Mouse (Mus musculus) erythroblast, embryonic 14.5 days (primary cell): Measurements from ENCODE around the gene Ppp1r14c. TPM values are rescaled to one million over a fixed set of nuclear protein-coding genes. Genes with fewer than 3 reads are reported as not detected.

Experiments
- H3K27me3 ChIP-seq: 2 replicates; pipeline ENCODE4 v1.6.1; 2012; ENCODE audit warnings: inconsistent platforms; ENCODE audit not compliant: control insufficient read depth
- H3K36me3 ChIP-seq: 2 replicates; pipeline ENCODE4 v1.6.1; 2012; ENCODE audit warnings: mild to moderate bottlenecking, inconsistent platforms; ENCODE audit not compliant: control insufficient read depth
- H3K4me1 ChIP-seq: 2 replicates; pipeline ENCODE4 v1.6.1; 2012; ENCODE audit warnings: inconsistent platforms; ENCODE audit not compliant: control insufficient read depth
- H3K4me3 ChIP-seq: replicated peaks from 2 replicates; pipeline ENCODE3; 2012; ENCODE audit warnings: moderate library complexity, mild to moderate bottlenecking, inconsistent platforms
- H3K9me3 ChIP-seq: 2 replicates; pipeline ENCODE4 v1.6.1; 2012; ENCODE audit warnings: low read length, inconsistent platforms, mixed read lengths; ENCODE audit not compliant: control insufficient read depth
- GATA1 ChIP-seq: IDR thresholded peaks from 2 replicates; pipeline ENCODE4 v1.6.1; 2012; ENCODE audit warnings: low read length, inconsistent platforms, mixed read lengths
- TAL1 ChIP-seq: IDR thresholded peaks from 3 replicates; pipeline ENCODE4 v1.6.1; 2012; ENCODE audit warnings: low read length, inconsistent platforms, mixed read lengths
- polyA plus RNA-seq: library from polyadenylated mRNA; stranded (reverse); fragments of >175 nt; gene quantifications from 2 replicates; pipeline ENCODE4 v1.2.3, GENCODE M21; 2012

Gene Ppp1r14c
- polyA plus RNA-seq, 1 experiment: not detected

DNA sequence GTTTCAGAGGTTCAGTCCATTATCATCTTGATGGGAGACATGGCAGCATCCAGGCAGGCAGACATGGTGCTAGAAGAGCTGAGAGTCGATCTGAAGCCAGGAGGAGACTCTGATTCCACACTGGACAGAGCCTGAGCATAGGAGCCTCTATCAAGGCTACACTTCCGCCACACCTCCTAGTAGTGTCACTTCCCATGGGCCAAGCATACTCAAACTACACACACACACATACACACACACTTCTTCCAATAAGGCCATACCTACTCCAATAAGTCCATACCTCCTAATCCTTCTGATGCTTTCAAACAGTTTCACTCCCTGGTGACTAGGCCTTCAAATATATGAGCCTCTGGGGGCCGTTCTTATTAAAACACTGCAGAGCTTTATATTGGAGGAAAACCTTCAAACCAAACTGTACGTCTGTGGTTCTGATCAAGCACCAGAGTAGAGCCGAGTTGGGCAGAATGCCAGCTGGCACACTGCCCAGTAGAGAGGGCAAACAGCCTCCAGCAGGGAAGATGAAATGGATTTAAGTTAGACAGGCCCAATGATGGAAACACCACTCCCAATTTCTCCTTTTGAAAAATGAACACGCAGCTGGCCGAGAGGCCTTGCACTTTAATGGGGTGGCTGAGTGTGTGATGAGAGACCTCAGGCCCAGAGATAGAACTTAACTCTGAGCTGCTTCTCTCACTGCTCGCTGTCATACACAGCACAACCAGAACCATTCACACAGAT, 141.8 kb downstream of the Ppp1r14c start:
- TF ChIP-seq GATA1: no peak
- TF ChIP-seq TAL1: no peak
- Histone ChIP-seq H3K4me1 (no peaks in the 10 kb centered on the region), H3K4me3 (no peak overlapping the region), H3K36me3 (no peaks in the 10 kb centered on the region), H3K9me3 (no peaks in the 10 kb centered on the region), H3K27me3 (no peaks in the 10 kb centered on the region)

DNA sequence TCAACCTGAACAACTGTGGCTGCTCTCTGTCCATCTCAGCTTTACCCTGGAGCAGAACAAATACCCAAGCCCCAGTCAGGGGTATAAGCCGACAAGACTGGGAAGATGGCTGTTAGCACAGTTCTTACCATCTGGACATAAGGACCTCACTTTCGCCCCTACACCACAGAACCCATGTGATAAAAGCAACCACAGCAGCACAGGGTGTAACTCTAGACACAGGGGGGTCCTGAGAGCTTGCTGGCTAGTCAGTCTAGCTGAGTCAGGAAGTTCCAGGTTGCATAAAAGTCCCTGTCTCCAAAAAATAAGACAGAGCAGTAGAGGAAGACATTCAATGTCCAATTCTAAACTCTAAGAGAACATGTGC, 142.3 kb downstream of the Ppp1r14c start:
- Histone ChIP-seq H3K4me1 (no peaks in the 10 kb centered on the region), H3K27me3 (no peaks in the 10 kb centered on the region), H3K9me3 (no peaks in the 10 kb centered on the region), H3K4me3 (no peak overlapping the region), H3K36me3 (no peaks in the 10 kb centered on the region)
- TF ChIP-seq TAL1: no peak
- no peak for TF ChIP-seq GATA1

DNA sequence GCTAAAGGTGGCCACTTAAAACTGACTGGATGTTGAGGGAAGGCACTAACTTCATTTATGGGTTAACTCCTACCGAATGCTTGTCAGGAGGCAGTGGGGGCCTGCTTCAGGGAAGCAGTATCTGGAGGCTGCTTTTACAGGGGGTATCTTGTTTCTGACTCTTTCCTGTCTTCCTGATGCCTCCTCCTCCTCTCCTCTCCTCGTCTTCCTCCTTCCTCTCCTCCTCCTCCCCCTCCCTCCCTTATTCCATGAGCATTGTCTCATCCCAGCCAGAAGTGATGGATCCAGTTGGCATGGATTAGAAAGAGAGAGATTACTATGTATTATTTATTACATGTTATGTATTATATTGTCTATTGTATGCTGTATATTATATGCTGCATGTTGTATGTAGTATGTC, 142.9 kb downstream of the Ppp1r14c start:
- no peak overlapping the region for H3K4me3 ChIP-seq
- H3K27me3 ChIP-seq: no peaks in the 10 kb centered on the region
- no peaks in the 10 kb centered on the region for H3K4me1 ChIP-seq
- TF ChIP-seq GATA1: no peak
- no peak for TF ChIP-seq TAL1
- no peaks in the 10 kb centered on the region for H3K36me3 ChIP-seq
- no peaks in the 10 kb centered on the region for H3K9me3 ChIP-seq

GRCm38 (mm10) chr10:3509663-3510277, 143.9 kb downstream of the Ppp1r14c start:
- no peaks in the 10 kb centered on the region for H3K4me1 ChIP-seq
- no peak for TF ChIP-seq TAL1
- no peak for TF ChIP-seq GATA1
- H3K4me3 ChIP-seq: no peak overlapping the region
- no peaks in the 10 kb centered on the region for H3K36me3 ChIP-seq
- no peaks in the 10 kb centered on the region for H3K9me3 ChIP-seq
- no peaks in the 10 kb centered on the region for H3K27me3 ChIP-seq

GRCm38 (mm10) chr10:3510486-3510885, 144.6 kb downstream of the Ppp1r14c start:
- Histone ChIP-seq H3K36me3 (no peaks in the 10 kb centered on the region), H3K9me3 (no peaks in the 10 kb centered on the region), H3K4me3 (no peak overlapping the region), H3K4me1 (no peaks in the 10 kb centered on the region), H3K27me3 (no peaks in the 10 kb centered on the region)
- TF ChIP-seq TAL1 (no peak), GATA1 (no peak)

- no peaks in the 10 kb centered on the region for H3K36me3 ChIP-seq
- TF ChIP-seq GATA1 (no peak), TAL1 (no peak)
Measured at GRCm38 (mm10) chr10:3511401-3511800, 145.5 kb downstream of the Ppp1r14c start.

DNA sequence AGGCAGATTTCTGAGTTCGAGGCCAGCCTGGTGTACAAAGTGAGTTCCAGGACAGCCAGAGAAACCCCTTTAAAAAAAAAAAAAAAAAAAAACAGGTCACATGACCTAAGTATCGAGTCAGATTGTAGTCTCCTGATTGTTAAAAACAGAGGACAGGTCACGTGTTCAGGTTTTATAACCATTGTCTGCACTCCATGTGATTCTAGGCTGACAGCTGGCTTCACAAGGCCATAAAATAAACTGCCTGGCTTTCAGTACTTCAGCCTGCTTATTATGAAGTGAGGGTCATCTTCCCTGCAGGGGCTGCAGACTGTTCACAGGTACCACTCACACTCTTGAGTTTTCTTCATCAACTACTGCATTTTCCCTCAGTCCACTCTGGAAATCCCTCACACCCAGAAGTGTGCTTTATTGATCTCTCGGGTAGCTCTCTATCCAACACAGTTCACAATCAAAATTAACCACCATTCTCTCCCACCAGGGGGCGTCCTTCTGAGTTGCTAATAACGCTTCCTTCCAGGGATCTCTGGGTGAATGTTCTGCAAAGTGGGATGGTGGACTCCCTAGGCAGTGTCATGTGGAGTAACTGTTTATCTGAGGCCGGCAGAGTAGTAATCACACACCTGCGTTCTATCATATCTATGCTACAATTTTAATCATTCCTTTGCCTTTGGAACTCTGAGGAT, 146.9 kb downstream of the Ppp1r14c start:
- no peak for TF ChIP-seq GATA1
- TF ChIP-seq TAL1: no peak
- Histone ChIP-seq H3K9me3 (peaks cover 6% of the 10 kb centered on the region; the same call in 1 of the 2 replicates), H3K4me1 (no peaks in the 10 kb centered on the region), H3K27me3 (no peaks in the 10 kb centered on the region), H3K4me3 (no peak overlapping the region), H3K36me3 (no peaks in the 10 kb centered on the region)

More at GRCm38 (mm10) chr10:3511401-3511800, 145.5 kb downstream of the Ppp1r14c start:
- Histone ChIP-seq H3K9me3 (no peaks in the 10 kb centered on the region), H3K4me3 (no peak overlapping the region), H3K27me3 (no peaks in the 10 kb centered on the region), H3K4me1 (no peaks in the 10 kb centered on the region)

- TF ChIP-seq TAL1 (no peak), GATA1 (no peak)
- Histone ChIP-seq H3K27me3 (no peaks in the 10 kb centered on the region), H3K4me3 (no peak overlapping the region), H3K36me3 (no peaks in the 10 kb centered on the region), H3K9me3 (peaks cover 10% of the 10 kb centered on the region), H3K4me1 (no peaks in the 10 kb centered on the region)
Measured at GRCm38 (mm10) chr10:3513947-3514346, 148.1 kb downstream of the Ppp1r14c start.

Other genes with a start within 250 kb of the Ppp1r14c start
- gene H60c, start 98.3 kb upstream of the Ppp1r14c start, polyA plus RNA-seq: not detected in 2 replicates
- not detected in 2 replicates for gene Iyd, start 174.2 kb downstream of the Ppp1r14c start, polyA plus RNA-seq